Mouse (Mus musculus) CH12.LX (cell line): ENCODE data around the gene Ugt1a6b.
"Not testable (repeated sequence)": the region's sequence is repeated elsewhere in the genome, so short reads cannot be mapped to it uniquely, and the experiment has no call there.

Source experiments
- CTCF ChIP-seq, 2 experiments: IDR thresholded peaks in 1 of 2; conservative IDR thresholded peaks in 1 of 2; 2 replicates each; pipeline ENCODE4 v1.5.1; 2011 to 2012; ENCODE audit warnings: low read depth in 2 of 2, low read length in 2 of 2, improper control_type of control experiment in 1 of 2, inconsistent platforms in 1 of 2, mild to moderate bottlenecking in 1 of 2, moderate library complexity in 1 of 2
- ETS1 ChIP-seq: conservative IDR thresholded peaks from 2 replicates; pipeline ENCODE4 v1.6.1; 2012; ENCODE audit warnings: low read depth, mild to moderate bottlenecking, inconsistent platforms, low read length, improper control_type of control experiment, moderate library complexity
- POLR2A ChIP-seq: IDR thresholded peaks from 2 replicates; pipeline ENCODE4 v1.6.1; 2011; ENCODE audit warnings: low read depth, mild to moderate bottlenecking, improper control_type of control experiment, low read length

DNA sequence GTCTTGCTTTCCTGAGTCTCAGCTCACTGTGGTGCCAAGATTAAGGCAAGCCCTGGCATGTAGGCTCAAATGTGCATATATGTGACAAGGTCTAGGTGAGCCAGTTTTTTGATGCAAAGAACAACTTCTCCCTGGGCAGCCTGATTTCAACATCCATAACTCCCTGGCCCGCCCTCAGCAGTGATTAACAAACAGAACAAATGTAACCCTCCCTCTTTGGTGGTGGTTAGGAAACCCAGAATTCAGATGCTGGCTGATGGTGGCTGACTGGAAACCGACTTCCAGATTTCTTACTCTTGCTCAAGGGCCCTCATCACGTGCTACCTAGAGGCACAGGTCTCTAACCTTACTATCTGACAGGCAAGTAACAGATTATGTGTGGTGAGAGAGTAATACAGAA, at the start of gene Ugt1a6b:
- TF ChIP-seq ETS1; POLR2A; CTCF (conservative IDR thresholded peaks at IDR 0.05 in 1 of 2, IDR thresholded peaks at IDR 0.05 in 1 of 2; ENCODE audit: low read depth in 2 of 2, low read length in 2 of 2): not testable (repeated sequence)
